Mouse (Mus musculus): ENCODE results near the gene Tcirg1.

DNA sequence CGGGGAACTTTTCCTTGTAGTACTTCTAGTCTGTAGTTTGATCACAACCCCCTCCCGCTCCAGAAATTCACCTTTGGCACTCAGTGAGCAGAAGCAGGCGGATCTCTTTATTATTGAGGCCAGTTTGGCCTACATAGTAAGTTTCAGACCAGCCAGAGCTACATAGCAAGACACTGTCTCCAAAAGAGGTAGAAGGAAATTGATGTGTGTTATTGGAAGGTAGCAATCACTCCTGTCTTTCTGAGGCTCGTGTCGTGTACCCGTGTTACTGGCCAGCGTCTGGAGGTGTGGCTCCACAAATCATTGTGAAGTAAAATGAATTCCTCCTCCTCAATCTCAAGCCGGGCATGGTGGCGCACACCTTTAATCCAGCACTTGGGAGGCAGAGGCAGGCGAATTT lies 53.8 kb downstream of the Tcirg1 start:
- no peak for TF ChIP-seq CTCF (IDR thresholded peaks at IDR 0.05; ENCODE audit: borderline replicate concordance, insufficient read depth, low read depth, low read length)
- no peak for TF ChIP-seq POLR2A (IDR thresholded peaks at IDR 0.05; ENCODE audit: borderline replicate concordance, insufficient read depth, low read length)
